Mouse (Mus musculus): Measurements from ENCODE around the gene Klrb1c. TPM values are rescaled to one million over a fixed set of nuclear protein-coding genes. Genes with fewer than 3 reads are reported as not detected.
A peak's percentile ranks its signal among the peaks of the same experiment; 100 is the strongest.
"Not testable (repeated sequence)": the region's sequence is repeated elsewhere in the genome, so short reads cannot be mapped to it uniquely, and the experiment has no call there.

Klrb1c gene
- polyA plus RNA-seq, 2 experiments = 0.15 TPM; not detected in 1

DNA sequence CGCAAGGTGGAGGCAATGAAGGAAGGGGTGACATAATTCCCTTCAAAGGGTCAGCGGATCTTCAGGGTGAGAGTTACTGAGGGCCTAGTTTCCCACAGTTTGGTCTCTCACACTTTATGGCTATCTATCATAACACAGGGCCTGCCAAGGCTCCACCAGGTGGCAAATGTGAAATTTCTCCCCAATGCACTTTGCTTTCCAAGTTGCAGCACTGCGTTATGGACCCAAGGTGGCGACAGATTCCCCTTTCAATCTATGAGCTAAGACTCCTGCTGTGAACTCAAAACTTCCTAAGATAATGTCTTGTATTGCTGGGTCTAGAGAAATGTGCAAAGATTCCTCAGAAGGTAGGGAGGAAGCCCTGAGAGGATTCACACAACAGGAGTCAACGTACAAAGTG lies 19.5 kb upstream of the Klrb1c start:
- Histone ChIP-seq H3K36me3 (ENCODE audit: control insufficient read depth, insufficient read depth, low read length) (no peaks in the 10 kb centered on the region), H3K27me3 (ENCODE audit: control insufficient read depth, insufficient read depth, low read length) (no peaks in the 10 kb centered on the region), H3K9me3 (ENCODE audit: control insufficient read depth, low read length) (no peaks in the 10 kb centered on the region), H3K4me1 (ENCODE audit: control insufficient read depth, insufficient read depth, low read length) (no peaks in the 10 kb centered on the region), H3K4me2 (replicated peaks; ENCODE audit: low read depth, low read length, severe bottlenecking) (no peak overlapping the region), H3K27ac (replicated peaks; ENCODE audit: low read depth, low read length) (no peak overlapping the region), H3K9ac (ENCODE audit: low read depth, low read length, severe bottlenecking) (no peak overlapping the region), H3K4me3 (replicated peaks; ENCODE audit: low read length) (no peak overlapping the region)
- ATAC-seq (ENCODE audit: low FRiP score, low read depth) (peak; percentile 41; the same call in 1 of the 2 replicates), DNase-seq (ENCODE audit: low spot score) (no peak)
- TF ChIP-seq POLR2A (IDR thresholded peaks at IDR 0.05; ENCODE audit: borderline replicate concordance, extremely low read depth, insufficient read depth, insufficient read length) = no peak
- 89% methylated on average over 5 of the region's 5 CpGs for WGBS

DNA sequence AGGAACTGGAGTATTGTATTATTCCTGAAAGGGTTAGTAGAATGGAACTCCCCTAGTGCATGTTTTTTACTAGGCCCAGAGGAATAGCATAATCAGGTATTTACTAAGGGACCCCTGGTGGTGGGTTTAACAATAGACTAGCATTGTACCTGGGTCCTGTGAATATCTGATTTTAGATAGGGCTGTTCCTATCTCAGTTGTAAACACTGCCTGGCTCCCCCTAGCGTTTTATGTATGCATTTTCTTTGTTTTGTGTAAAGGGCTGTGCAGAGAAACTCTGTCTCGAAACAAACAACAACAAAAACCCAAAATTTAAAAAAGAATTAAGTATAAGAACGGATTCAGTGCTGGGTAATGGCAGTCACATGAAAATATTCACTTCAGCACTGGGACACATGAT lies 18.0 kb upstream of the Klrb1c start:
- Histone ChIP-seq H3K27me3 (ENCODE audit: control insufficient read depth, insufficient read depth, low read length) (no peaks in the 10 kb centered on the region), H3K9ac (ENCODE audit: low read depth, low read length, severe bottlenecking) (no peak overlapping the region), H3K27ac (replicated peaks; ENCODE audit: low read depth, low read length) (no peak overlapping the region), H3K4me1 (ENCODE audit: control insufficient read depth, insufficient read depth, low read length) (no peaks in the 10 kb centered on the region), H3K4me3 (replicated peaks; ENCODE audit: low read length) (no peak overlapping the region), H3K36me3 (ENCODE audit: control insufficient read depth, insufficient read depth, low read length) (no peaks in the 10 kb centered on the region), H3K4me2 (replicated peaks; ENCODE audit: low read depth, low read length, severe bottlenecking) (no peak overlapping the region), H3K9me3 (ENCODE audit: control insufficient read depth, low read length) (no peaks in the 10 kb centered on the region)
- no peak for DNase-seq (ENCODE audit: low spot score)
- 73% methylated on average over 3 of the region's 3 CpGs for WGBS
- TF ChIP-seq POLR2A (IDR thresholded peaks at IDR 0.05; ENCODE audit: borderline replicate concordance, extremely low read depth, insufficient read depth, insufficient read length) = no peak
- ATAC-seq (ENCODE audit: low FRiP score, low read depth) = no peak

DNA sequence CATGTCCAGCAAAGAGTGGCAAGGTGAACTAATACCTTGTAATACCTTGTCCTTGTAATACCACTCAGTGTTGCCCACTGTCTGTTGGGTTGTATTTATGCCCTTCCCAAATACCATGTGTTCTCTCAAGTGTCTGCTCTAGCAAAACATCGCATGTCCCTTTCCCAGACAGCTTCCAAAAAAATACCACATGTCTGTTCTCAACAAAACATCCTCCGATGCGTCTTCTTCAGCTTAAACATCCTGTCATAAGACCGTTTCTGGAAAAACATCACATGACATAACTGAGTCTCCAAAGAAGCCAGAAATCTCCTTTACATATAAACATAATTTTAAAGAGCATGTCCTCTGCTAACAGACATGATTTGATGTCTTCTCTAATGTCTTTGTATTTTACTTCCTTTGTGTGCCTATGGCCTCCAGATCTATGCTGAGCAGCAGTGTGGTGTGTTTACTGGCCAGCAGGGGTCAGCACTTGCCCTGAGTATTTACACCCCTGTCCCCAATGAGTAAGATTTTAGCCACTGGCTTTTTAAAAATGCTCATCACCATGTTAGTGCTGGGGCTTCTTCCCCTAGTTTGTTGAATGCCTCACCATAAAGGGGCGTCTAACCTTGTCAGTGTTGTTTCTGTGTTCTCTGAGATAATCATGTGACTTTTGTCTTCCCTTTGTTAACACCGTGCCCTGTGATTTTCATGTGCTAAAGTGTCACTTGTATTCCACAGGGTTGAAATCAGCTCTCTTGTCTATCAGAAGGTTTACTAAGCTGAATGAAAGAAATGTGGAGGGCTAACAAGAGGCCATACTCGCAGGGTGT lies 16.0 kb upstream of the Klrb1c start:
- peak; percentile 46 for DNase-seq (ENCODE audit: low spot score)
- H3K9me3 ChIP-seq (ENCODE audit: control insufficient read depth, low read length); ATAC-seq (ENCODE audit: low FRiP score, low read depth); H3K36me3 ChIP-seq (ENCODE audit: control insufficient read depth, insufficient read depth, low read length); H3K9ac ChIP-seq (ENCODE audit: low read depth, low read length, severe bottlenecking); H3K4me3 ChIP-seq (replicated peaks; ENCODE audit: low read length); H3K4me1 ChIP-seq (ENCODE audit: control insufficient read depth, insufficient read depth, low read length); H3K27me3 ChIP-seq (ENCODE audit: control insufficient read depth, insufficient read depth, low read length); H3K4me2 ChIP-seq (replicated peaks; ENCODE audit: low read depth, low read length, severe bottlenecking); H3K27ac ChIP-seq (replicated peaks; ENCODE audit: low read depth, low read length): not testable (repeated sequence)
- 68% methylated on average over 7 of the region's 7 CpGs for WGBS

DNA sequence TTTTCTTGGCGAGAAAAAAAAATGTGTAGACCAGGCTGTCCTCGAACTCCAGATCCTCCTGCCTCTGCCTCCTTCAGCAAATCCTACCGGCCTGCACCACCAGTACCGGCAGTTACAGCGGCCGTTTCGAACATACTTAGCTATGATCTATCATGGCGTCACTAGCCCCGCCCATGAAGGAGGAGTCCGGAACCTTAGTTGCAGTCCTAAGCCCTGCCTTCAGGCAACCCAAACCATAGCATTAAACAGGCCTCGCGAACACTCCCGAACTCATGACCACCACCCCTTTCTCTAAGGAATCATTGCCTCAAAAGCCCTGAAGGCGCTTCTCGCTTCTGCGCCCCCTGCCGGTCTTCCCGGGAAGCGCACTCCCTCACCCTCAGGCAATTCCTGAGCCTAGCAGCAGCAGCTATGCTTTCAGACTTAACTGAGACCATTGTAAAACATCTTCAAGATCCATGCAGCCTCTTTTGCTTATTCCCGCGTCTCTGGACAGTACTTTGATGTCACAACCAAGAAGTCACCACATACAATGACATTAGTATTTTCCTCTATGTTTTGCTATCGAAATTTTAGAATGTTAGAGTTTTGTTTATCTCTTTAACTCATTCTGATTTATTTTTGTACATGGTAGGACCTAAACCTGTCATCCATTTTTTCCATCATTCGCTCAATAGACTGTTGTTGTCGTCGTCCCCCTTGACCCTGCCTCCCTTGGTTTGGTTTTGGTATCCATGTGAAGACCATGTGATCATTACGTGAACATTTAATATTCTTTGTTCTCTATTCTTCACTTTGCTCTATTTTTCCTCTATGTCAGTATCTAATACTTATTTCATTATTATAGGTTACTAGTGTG lies 14.2 kb upstream of the Klrb1c start:
- H3K27me3 ChIP-seq (ENCODE audit: control insufficient read depth, insufficient read depth, low read length) = no peaks in the 10 kb centered on the region
- H3K4me2 ChIP-seq (replicated peaks; ENCODE audit: low read depth, low read length, severe bottlenecking) = peak overlapping the region; percentile 55
- ATAC-seq (ENCODE audit: low FRiP score, low read depth) (peak; percentile 93), DNase-seq (ENCODE audit: low spot score) (peak; percentile 98)
- no peaks in the 10 kb centered on the region for H3K9me3 ChIP-seq (ENCODE audit: control insufficient read depth, low read length)
- peak overlapping the region; percentile 55; the same call in 1 of the 2 replicates for H3K9ac ChIP-seq (ENCODE audit: low read depth, low read length, severe bottlenecking)
- H3K36me3 ChIP-seq (ENCODE audit: control insufficient read depth, insufficient read depth, low read length) = no peaks in the 10 kb centered on the region
- no peaks in the 10 kb centered on the region for H3K4me1 ChIP-seq (ENCODE audit: control insufficient read depth, insufficient read depth, low read length)
- 5% methylated on average over 26 of the region's 26 CpGs for WGBS
- TF ChIP-seq POLR2A (IDR thresholded peaks at IDR 0.05; ENCODE audit: borderline replicate concordance, extremely low read depth, insufficient read depth, insufficient read length) = no peak
- peak overlapping the region; percentile 40; the same call in 1 of the 2 replicates for H3K27ac ChIP-seq (replicated peaks; ENCODE audit: low read depth, low read length)
- H3K4me3 ChIP-seq (replicated peaks; ENCODE audit: low read length) = peak overlapping the region; percentile 45

DNA sequence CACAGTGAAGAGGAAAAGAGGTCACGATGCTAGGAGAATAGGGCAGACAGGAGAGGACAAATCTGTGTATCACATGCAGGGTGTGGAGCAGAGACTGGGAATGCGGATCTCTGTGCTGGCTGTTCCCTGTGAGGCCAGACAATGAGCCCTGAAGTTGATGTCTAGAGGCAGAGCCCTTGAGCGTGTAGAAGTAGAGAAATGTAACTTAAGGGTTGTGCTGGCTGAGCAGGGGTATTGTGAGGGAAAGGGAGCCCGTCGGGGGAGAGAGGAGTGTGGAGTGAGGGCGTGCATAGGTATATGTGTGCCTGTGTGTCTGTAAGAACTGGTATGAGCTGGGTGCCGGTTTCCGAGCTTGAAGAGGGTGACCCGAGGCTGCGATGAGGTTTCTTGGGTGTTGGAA lies 13.5 kb upstream of the Klrb1c start:
- WGBS = 14% methylated on average over 10 of the region's 10 CpGs

DNA sequence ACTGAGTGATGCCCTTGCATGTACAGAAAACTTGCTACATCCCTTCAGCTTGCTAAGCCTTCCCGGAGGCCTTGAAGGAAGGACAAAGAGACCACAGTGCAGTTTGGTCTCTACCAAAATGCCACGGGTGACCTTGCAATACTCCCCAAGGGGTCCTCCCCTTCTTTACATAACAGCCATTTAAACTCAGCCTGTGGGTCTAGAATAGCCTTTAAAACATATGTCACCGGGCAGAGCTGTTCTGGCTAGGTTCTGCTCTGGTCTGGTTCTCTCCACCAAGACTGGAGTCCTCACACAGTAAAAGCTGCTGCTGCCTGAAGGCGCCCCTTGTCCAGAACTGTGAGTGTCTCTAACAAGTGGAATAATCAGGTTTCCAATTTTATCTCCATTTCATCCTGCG lies 11.7 kb upstream of the Klrb1c start:
- 77% methylated on average over 5 of the region's 5 CpGs for WGBS
- not testable (repeated sequence) for H3K9ac ChIP-seq (ENCODE audit: low read depth, low read length, severe bottlenecking); H3K4me3 ChIP-seq (replicated peaks; ENCODE audit: low read length); H3K4me1 ChIP-seq (ENCODE audit: control insufficient read depth, insufficient read depth, low read length); H3K4me2 ChIP-seq (replicated peaks; ENCODE audit: low read depth, low read length, severe bottlenecking); ATAC-seq (ENCODE audit: low FRiP score, low read depth); H3K27ac ChIP-seq (replicated peaks; ENCODE audit: low read depth, low read length); DNase-seq (ENCODE audit: low spot score); H3K36me3 ChIP-seq (ENCODE audit: control insufficient read depth, insufficient read depth, low read length); H3K27me3 ChIP-seq (ENCODE audit: control insufficient read depth, insufficient read depth, low read length); H3K9me3 ChIP-seq (ENCODE audit: control insufficient read depth, low read length)

More for the DNA sequence above, 13.5 kb upstream of the Klrb1c start:
- no peak for TF ChIP-seq POLR2A (IDR thresholded peaks at IDR 0.05; ENCODE audit: borderline replicate concordance, extremely low read depth, insufficient read depth, insufficient read length)
- ATAC-seq (ENCODE audit: low FRiP score, low read depth) (peak; percentile 24), DNase-seq (ENCODE audit: low spot score) (no peak)
- Histone ChIP-seq H3K4me1 (ENCODE audit: control insufficient read depth, insufficient read depth, low read length) (no peaks in the 10 kb centered on the region), H3K36me3 (ENCODE audit: control insufficient read depth, insufficient read depth, low read length) (no peaks in the 10 kb centered on the region), H3K9ac (ENCODE audit: low read depth, low read length, severe bottlenecking) (peak overlapping the region; percentile 55), H3K27me3 (ENCODE audit: control insufficient read depth, insufficient read depth, low read length) (no peaks in the 10 kb centered on the region), H3K4me2 (replicated peaks; ENCODE audit: low read depth, low read length, severe bottlenecking) (peak overlapping the region; percentile 55), H3K9me3 (ENCODE audit: control insufficient read depth, low read length) (no peaks in the 10 kb centered on the region), H3K27ac (replicated peaks; ENCODE audit: low read depth, low read length) (peak overlapping the region; percentile 40), H3K4me3 (replicated peaks; ENCODE audit: low read length) (peak overlapping the region; percentile 45)

All from limb, embryonic 14.5 days (tissue).